In the genomic region with DNA sequence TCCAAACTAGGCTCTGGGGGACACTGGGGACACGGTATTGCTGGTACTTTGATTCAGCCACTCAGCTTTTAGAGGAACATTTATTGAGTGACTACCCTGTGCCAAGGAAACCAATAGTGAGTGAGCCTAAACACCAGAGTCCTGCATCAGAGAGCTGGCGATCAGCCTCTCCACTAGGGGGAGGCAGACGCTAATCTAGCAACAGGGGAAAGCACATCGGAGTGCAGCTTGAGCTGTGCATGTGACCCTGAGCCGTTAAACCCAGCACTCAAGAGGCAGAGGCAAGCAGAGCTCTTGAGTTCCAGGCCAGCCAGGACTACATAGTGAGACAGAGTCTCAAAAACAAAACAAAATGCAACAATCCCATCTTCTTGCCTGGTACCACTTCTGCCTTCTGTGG, we compare ENCODE assay signal across 10 mouse cellular contexts. TPM values are rescaled to one million over a fixed set of nuclear protein-coding genes. Genes with fewer than 3 reads are reported as not detected.
DNase-seq lines count a peak whose midpoint lies in the region; ATAC-seq lines count a peak whose summit lies in the region.
"Had no signal": no experiment of that assay in that cellular context is flagged by ENCODE, and none has a peak within 500 bp of the region (broad histone marks: within the 10 kb centered on the region; RNA-seq: fewer than 3 reads in every experiment).

No protein-coding gene starts in this region.

- no peaks in the 10 kb centered on the region for H3K9me3 ChIP-seq in embryonic facial prominence, embryonic 11.5 days (replicated peaks; ENCODE audit: control insufficient read depth, low read length)
- no peaks in the 10 kb centered on the region for H3K9me3 ChIP-seq in forebrain, embryonic 10.5 days
- H3K9me3 ChIP-seq: embryonic facial prominence, embryonic 13.5 days; liver, embryonic 13.5 days had no signal

- ATAC-seq in embryonic facial prominence, embryonic 11.5 days (replicated peaks; ENCODE audit: insufficient number of reproducible peaks, low FRiP score, low TSS enrichment, low read depth): no peak

- 20% methylated on average over 5 of the region's 5 CpGs for whole genome bisulfite sequencing in embryonic facial prominence, embryonic 11.5 days
- 24% methylated on average over 5 of the region's 5 CpGs for WGBS in forebrain, embryonic 10.5 days

- no peak overlapping the region for H3K4me2 ChIP-seq in embryonic facial prominence, embryonic 11.5 days (ENCODE audit: low read depth, low read length)
- H3K4me2 ChIP-seq: embryonic facial prominence, embryonic 13.5 days; liver, embryonic 13.5 days had no signal

- H3K27me3 ChIP-seq in embryonic facial prominence, embryonic 11.5 days (ENCODE audit: control insufficient read depth, insufficient read depth, low read length): no peaks in the 10 kb centered on the region
- H3K27me3 ChIP-seq in forebrain, embryonic 10.5 days (ENCODE audit: poor library complexity, severe bottlenecking): peaks cover 21% of the 10 kb centered on the region
- H3K27me3 ChIP-seq: liver, embryonic 13.5 days had no signal

- peaks cover 2% of the 10 kb centered on the region for H3K4me1 ChIP-seq in embryonic facial prominence, embryonic 11.5 days (ENCODE audit: control insufficient read depth, insufficient read depth, low read length)
- H3K4me1 ChIP-seq in forebrain, embryonic 10.5 days: peaks cover 26% of the 10 kb centered on the region
- H3K4me1 ChIP-seq: liver, embryonic 13.5 days had no signal

- no peak overlapping the region for H3K4me3 ChIP-seq in embryonic facial prominence, embryonic 11.5 days (ENCODE audit: low read depth, low read length)
- H3K4me3 ChIP-seq in forebrain, embryonic 10.5 days: no peak overlapping the region
- H3K4me3 ChIP-seq: embryonic facial prominence, embryonic 13.5 days; liver, embryonic 13.5 days had no signal

- no peak overlapping the region for H3K9ac ChIP-seq in embryonic facial prominence, embryonic 11.5 days (replicated peaks; ENCODE audit: low read length)
- H3K9ac ChIP-seq: embryonic facial prominence, embryonic 13.5 days; liver, embryonic 13.5 days had no signal

- H3K27ac ChIP-seq in embryonic facial prominence, embryonic 11.5 days (replicated peaks; ENCODE audit: low read depth, low read length): no peak overlapping the region
- H3K27ac ChIP-seq in forebrain, embryonic 10.5 days: no peak overlapping the region
- H3K27ac ChIP-seq: embryonic facial prominence, embryonic 13.5 days; liver, embryonic 13.5 days had no signal

- intact Hi-C loops in heart, postnatal 25 days (cut with DNase I): loop anchor here (2.0 kb wide), 1 partner anchor 20 kb away; no protein-coding TSS in a partner anchor

- H3K36me3 ChIP-seq in embryonic facial prominence, embryonic 11.5 days (replicated peaks; ENCODE audit: control insufficient read depth, insufficient read depth, low read depth, low read length): no peaks in the 10 kb centered on the region
- no peaks in the 10 kb centered on the region; the same call in 1 of the 2 replicates for H3K36me3 ChIP-seq in forebrain, embryonic 10.5 days (replicated peaks)

- peak; percentile 71 to 79 for DNase-seq in heart, adult 18-20 months
- DNase-seq in heart, postnatal 25 days (ENCODE audit: low spot score): no peak
- DNase-seq in B cell, adult 2 months: peak; percentile 56 to 59
- peak; percentile 85 for DNase-seq in R1 (ENCODE audit: low read depth, low spot score)
- peak; percentile 58 for DNase-seq in embryonic facial prominence, embryonic 11.5 days (ENCODE audit: low spot score)
- DNase-seq in kidney, postnatal 10 days: peak; percentile 79
- DNase-seq in lung, postnatal 4 days: peak; percentile 58 to 67
- DNase-seq in forebrain, embryonic 10.5 days (ENCODE audit: extremely low spot score, low spot score): no peak
- DNase-seq: liver, embryonic 13.5 days had no signal

RNA-seq across cellular contexts. Expression of a gene that starts 0.6 kb away (rescaled TPM):
- total RNA-seq in heart, adult 18-20 months (2021): under 1 TPM; 0.10 to 0.28 TPM
- under 1 TPM; 0.16 to 0.17 TPM for total RNA-seq in heart, postnatal 25 days (2021)
- 0.26 TPM in 1 of 2 replicates, not detected in the other for polyA plus RNA-seq in embryonic facial prominence, embryonic 11.5 days (2014; fragmentation: Nextera tagmentation; extraction: Ambion mirVana)
- polyA plus RNA-seq in forebrain, embryonic 10.5 days (2016; fragmentation: Nextera tagmentation; extraction: Ambion mirVana): 0.31 and 0.32 TPM in 2 replicates

RNA-seq across cellular contexts. Expression of a gene that starts 45.9 kb away (rescaled TPM):
- under 1 TPM in 1 of 2 experiments, not detected in 1; 0.57 TPM for total RNA-seq in heart, adult 18-20 months (2021)
- total RNA-seq in heart, postnatal 25 days (2021): under 1 TPM; 0.17 to 0.18 TPM
- 7.4 and 8.1 TPM in 2 replicates for polyA plus RNA-seq in embryonic facial prominence, embryonic 11.5 days (2014; fragmentation: Nextera tagmentation; extraction: Ambion mirVana)
- 0.38 and 0.46 TPM in 2 replicates for polyA plus RNA-seq in forebrain, embryonic 10.5 days (2016; fragmentation: Nextera tagmentation; extraction: Ambion mirVana)

RNA-seq across cellular contexts. Expression of a gene that starts 47.7 kb away (rescaled TPM):
- under 1 TPM in 1 of 2 experiments, not detected in 1; 0.10 TPM for total RNA-seq in heart, adult 18-20 months (2021)
- under 1 TPM in 1 of 2 experiments, not detected in 1; 0.08 TPM for total RNA-seq in heart, postnatal 25 days (2021)
- polyA plus RNA-seq in embryonic facial prominence, embryonic 11.5 days (2014; fragmentation: Nextera tagmentation; extraction: Ambion mirVana): 0.86 and 0.94 TPM in 2 replicates
- 0.06 and 0.14 TPM in 2 replicates for polyA plus RNA-seq in forebrain, embryonic 10.5 days (2016; fragmentation: Nextera tagmentation; extraction: Ambion mirVana)

Comparison
In these comparisons a context has a peak if more than half of its experiments do, and no peak if none do; other contexts are left out.
1. DNase-seq: peak in heart, adult 18-20 months (2 of 2), B cell, adult 2 months (2 of 2), R1 (single experiment), embryonic facial prominence, embryonic 11.5 days (single experiment), kidney, postnatal 10 days (single experiment) and lung, postnatal 4 days (2 of 2); none in heart, postnatal 25 days (single experiment) and forebrain, embryonic 10.5 days (single experiment).